Mouse (Mus musculus) inflammation-experienced regulatory T-cells, adult 6 months (primary cell): ENCODE data around the gene Tmem191c. TPM values are rescaled to one million over a fixed set of nuclear protein-coding genes. Genes with fewer than 3 reads are reported as not detected.

Experiments used
- ATAC-seq: one replicate; pipeline ENCODE4 v1.8.0; 2017
- polyA plus RNA-seq, 3 experiments: library from polyadenylated mRNA; unstranded; fragments of 100-300 nt; shearing (Covaris generic); gene quantifications; one replicate each; pipeline ENCODE4 v1.2.1; 2017

Tmem191c gene
- polyA plus RNA-seq, 3 experiments from 2014 or later = 16.9 to 42.0 (median 36.2) TPM

- ATAC-seq = no peak
Observed at GRCm38 (mm10) chr16:17331116-17331515, 55.2 kb downstream of the Tmem191c start, which contains the start of gene Serpind1. Gene Serpind1 (plus strand): TSS chr16:17331371.

- no peak for ATAC-seq
Observed at GRCm38 (mm10) chr16:17331855-17332254, 56.0 kb downstream of the Tmem191c start.

Other genes starting within 250 kb of the Tmem191c start
- gene Ypel1, start 206.4 kb upstream of the Tmem191c start, polyA plus RNA-seq = 1 to 10 TPM; 4.6 to 7.0 (median 7.0) TPM
- gene Ppil2, start 164.8 kb upstream of the Tmem191c start, polyA plus RNA-seq = 100 to 1,000 TPM; 205 to 233 (median 224) TPM
- gene 2610318N02Rik, start 150.9 kb upstream of the Tmem191c start, polyA plus RNA-seq = 10 to 100 TPM in 1 of 3 experiments, 1 to 10 TPM in 2; 3.4 to 26.3 (median 5.8) TPM
- gene Sdf2l1, start 143.7 kb upstream of the Tmem191c start, polyA plus RNA-seq = 10 to 100 TPM; 17.5 to 69.8 (median 18.3) TPM
- gene Ydjc, start 131.5 kb upstream of the Tmem191c start, polyA plus RNA-seq = 10 to 100 TPM in 1 of 3 experiments, 1 to 10 TPM in 2; 5.3 to 11.5 (median 7.4) TPM
- gene Ccdc116, start 128.8 kb upstream of the Tmem191c start, polyA plus RNA-seq = 1 to 10 TPM in 1 of 3 experiments, under 1 TPM in 2; 0.57 to 1.1 (median 0.70) TPM
- gene Ube2l3, start 73.4 kb upstream of the Tmem191c start, polyA plus RNA-seq = 100 to 1,000 TPM; 241 to 356 (median 330) TPM
- gene Rimbp3, start 67.5 kb upstream of the Tmem191c start, polyA plus RNA-seq = under 1 TPM in 1 of 3 experiments, not detected in 2; 0.07 TPM
- 1 to 10 TPM in 1 of 3 experiments, under 1 TPM in 2; 0.72 to 1.8 (median 0.83) TPM for gene Hic2, start 42.5 kb upstream of the Tmem191c start, polyA plus RNA-seq
- under 1 TPM; 0.58 to 0.83 (median 0.70) TPM for gene Serpind1, start 55.3 kb downstream of the Tmem191c start, polyA plus RNA-seq
- 10 to 100 TPM in 2 of 3 experiments, 1 to 10 TPM in 1; 9.0 to 16.6 (median 11.6) TPM for gene Snap29, start 129.9 kb downstream of the Tmem191c start, polyA plus RNA-seq
- gene Pi4ka, start 130.2 kb downstream of the Tmem191c start, polyA plus RNA-seq = 10 to 100 TPM; 45.7 to 57.2 (median 55.3) TPM
- 10 to 100 TPM; 18.5 to 26.2 (median 19.8) TPM for gene Crkl, start 175.9 kb downstream of the Tmem191c start, polyA plus RNA-seq
- not detected for gene Aifm3, start 213.5 kb downstream of the Tmem191c start, polyA plus RNA-seq
- 10 to 100 TPM; 41.0 to 66.9 (median 51.0) TPM for gene Lztr1, start 232.6 kb downstream of the Tmem191c start, polyA plus RNA-seq